Mouse (Mus musculus): ENCODE measurements at regions not wholly inside any gene's neighbourhood (a gene's known extent, or its start where the extent isn't known, plus 50 kb on each side); places are given as distances from the start of the nearest gene placed in this dataset.

DNA sequence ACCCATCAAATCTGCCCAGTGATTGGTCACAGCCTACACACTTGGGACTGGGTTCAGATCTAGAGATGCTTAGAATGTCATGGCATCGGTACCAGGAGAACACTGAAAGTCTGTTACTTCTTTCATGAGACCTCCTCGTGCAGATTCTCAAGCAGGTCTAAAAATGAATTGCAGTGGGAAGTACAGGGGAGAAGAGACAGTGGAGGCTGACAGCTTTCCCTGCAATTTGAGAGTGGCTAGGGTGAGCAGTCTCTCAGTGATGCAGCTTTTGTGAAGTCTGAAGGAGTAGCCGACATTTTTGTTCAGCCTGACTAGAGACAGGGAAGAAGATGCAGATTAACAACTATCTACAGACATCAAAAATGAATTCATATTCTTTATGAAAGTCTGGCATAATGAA is 112.5 kb downstream of the Fam198b start:
- DNase-seq (ENCODE audit: low spot score), result no peak

DNA sequence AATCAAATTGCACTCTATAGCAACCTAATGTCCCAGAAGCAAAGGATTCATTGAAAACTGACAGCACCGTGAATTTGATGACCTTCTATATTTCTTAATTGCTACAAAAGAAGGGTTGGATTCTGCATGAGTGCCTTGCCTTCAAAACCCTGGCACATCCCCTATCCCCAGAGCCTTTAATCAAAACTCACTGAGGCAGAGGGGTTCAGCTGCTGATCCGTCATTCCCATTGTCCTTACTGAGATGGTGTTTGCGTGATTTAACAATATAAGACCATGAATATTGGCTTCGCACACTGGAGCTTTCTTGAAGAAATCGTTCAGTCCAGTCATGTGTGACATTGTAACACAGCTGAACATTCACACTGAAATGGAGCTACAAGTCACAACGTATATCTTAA is 118.0 kb downstream of the Fam198b start:
- DNase-seq (ENCODE audit: low spot score), result no peak

DNA sequence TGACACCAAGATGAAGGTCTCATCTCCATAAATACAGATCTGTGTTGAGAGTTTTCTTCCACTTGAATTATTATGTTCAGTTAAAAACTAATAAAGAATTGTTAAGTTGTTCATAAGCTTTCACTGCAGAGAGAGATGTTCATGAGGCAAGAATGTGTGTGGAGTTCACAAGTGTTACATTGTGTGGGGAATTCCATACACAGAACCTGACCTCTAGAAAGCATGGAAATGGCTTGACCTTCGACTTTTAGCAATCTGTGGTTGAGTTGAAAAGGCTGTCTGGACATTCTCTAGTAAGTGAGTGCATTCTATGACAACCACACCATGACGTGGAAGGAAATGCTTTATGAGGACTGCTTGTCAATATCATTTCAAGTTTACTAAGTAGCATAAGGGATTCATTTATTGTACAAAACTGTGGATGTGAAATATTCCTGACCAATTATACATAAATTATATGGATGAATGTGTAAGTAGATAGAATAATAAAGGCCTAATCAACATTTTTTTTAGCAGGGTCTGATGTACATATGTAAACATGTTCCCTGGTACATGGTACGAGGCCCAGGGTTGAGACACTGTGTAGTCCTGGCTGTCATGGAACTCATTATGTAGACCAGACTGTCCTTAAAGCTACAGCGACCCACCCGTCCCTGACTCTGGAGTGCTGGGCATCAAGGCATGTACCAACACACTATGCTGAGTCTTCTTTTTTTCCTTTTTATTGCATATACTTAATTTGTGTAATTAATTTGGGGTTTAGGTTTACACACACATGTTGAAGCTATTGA is 119.2 kb downstream of the Fam198b start:
- DNase-seq (ENCODE audit: low spot score), result peak; percentile 19

DNA sequence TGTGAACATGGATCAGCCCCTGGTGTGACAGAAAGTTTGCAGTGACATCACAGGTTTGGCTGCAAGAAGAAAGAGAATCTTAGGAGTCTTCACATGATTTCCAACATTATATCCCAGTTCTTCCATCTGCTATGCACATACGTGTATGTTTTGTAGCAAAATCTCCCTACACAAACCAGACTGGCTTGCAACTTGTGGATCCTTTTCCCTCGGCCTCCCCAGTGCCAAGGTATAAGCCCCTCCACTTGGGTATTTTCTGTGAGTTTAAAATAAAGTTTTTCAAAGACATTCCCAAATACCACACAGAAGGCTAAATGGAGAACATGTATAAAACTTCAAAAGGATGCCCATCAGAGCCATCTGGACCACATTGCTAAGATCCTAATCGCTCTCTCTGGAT is 120.2 kb downstream of the Fam198b start:
- no peak for DNase-seq (ENCODE audit: low spot score)

DNA sequence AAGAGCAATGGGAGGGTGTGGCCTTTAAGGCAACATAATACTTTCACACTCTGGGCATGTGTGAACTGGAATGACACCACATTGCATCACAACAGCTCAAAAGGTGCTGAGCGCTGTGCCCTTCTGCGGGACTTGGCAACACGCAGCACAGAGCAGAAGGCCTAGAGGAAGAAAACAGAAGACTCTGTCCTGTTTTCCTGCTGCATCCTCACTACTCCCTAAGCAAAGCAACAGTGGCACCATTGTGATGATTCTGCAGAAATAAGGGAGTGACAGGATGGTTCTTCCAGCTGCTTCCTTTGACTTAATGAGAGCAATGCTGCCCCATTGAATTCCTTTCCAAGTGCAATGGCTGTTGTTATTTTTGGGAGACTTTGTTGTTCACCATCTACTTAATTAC is 120.6 kb downstream of the Fam198b start:
- peak; percentile 76 for DNase-seq (ENCODE audit: low spot score)

DNA sequence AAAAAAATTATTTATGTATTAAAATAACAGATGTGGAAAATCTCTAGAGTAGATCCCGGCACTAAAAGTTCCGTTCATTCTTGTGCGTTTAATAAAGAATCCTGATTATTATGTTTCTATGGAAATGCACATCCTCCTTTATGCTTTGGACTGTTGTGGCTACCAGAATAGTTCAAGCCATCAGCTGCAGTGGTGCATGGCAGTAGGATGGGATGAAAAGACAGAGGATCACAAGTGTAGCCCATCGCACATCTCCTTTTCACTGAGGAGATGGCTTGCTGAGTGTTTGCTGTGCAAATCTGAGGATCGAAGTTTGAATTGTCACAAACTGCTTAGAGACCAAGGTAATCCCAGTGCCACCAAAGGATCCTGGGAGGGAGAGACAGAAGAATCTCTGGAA is 121.0 kb downstream of the Fam198b start:
- no peak for DNase-seq (ENCODE audit: low spot score)

DNA sequence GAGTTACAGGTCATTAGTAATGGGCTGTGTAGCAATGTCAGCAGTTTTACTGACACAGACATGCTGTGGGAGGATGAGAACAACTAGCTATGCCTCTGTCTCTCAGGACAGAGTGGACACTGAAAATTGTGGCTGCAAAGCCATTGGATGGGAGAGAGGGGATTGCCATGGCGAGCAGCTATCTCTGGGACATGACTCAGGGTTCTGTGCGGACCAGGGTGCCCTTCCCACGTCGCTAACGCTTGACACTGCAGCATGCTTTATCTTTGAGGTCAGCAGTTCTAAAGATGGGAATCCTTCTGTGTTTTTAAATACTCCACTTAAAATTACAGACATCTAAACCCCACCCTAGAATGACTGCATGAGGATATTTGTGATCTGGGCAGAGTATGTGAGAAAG is 121.9 kb downstream of the Fam198b start:
- no peak for DNase-seq (ENCODE audit: low spot score)

DNA sequence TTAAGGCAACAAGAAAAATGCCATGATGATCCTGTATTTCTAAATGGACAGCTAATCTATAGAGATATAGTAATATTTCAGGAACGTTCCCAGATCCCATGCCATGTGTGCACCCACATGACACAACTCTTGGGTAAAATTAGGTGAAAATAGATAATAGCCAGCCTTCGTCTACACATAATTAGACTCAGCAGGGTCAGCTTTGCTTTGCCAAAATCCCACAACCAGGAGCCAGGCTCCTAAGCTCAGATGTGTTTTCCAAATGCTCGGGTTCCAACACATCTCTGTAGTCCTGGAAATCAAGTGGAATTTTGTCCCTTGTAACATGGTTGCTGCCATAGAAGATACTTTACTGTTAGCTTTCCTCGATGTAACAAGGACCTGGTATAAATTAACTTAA is 122.7 kb downstream of the Fam198b start:
- DNase-seq (ENCODE audit: low spot score), result no peak

DNA sequence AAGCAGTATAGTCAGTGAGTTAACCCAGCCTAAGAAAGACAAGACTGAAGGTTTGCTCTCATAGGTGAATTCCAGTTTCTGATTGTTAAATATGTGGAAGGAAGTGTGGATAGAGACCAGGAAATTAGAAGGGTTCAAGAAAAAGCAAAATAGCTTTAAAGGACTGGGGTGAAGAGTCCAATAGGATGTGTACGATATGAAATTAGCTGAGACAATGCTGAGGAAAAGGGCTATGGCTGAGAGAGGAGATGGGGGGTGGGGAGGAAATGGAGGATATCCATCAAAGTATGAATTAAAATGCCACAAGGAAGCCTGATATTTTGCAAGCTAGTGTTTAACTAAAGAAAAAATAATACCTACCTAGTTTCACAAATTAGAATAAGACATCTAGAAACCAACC is 124.9 kb downstream of the Fam198b start:
- no peak for DNase-seq (ENCODE audit: low spot score)

DNA sequence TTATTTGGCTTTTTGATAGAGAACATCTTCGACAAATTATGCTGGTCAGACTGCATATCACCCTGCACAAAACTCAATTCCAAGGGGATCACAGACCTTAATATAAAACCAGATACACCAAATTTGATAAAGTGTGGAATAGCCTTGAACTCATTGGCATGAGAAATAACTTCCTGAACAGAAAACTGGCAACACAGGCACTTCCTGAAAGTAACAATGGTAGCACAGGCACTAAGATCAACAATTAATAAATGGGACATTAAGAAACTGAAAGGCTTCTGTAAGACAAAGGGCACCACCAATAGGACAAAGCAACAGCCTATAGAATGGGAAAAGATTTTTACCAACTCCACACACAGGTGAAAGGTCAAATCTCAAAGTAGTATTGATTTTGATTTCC is 141.5 kb downstream of the Fam198b start:
- DNase-seq (ENCODE audit: low spot score), result no peak

DNA sequence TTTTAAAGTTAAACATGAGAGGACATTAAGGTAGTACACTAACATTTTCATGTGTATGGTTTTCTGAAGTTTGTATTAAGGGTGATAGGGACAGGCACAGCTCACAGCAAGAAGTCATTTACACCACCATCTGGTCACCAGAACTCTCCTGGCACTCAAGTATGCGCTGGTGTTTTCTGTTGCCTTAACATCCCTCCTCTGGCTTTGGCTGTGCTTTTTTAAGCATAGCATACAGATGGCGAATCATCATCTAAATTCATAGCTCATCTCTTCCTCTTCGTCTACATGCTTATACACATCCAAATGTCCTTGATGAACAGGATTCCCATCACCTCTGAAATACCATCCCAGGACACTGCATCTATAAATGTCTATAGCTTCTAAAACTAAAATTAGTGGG is 148.7 kb downstream of the Fam198b start:
- DNase-seq (ENCODE audit: low spot score), result no peak

DNA sequence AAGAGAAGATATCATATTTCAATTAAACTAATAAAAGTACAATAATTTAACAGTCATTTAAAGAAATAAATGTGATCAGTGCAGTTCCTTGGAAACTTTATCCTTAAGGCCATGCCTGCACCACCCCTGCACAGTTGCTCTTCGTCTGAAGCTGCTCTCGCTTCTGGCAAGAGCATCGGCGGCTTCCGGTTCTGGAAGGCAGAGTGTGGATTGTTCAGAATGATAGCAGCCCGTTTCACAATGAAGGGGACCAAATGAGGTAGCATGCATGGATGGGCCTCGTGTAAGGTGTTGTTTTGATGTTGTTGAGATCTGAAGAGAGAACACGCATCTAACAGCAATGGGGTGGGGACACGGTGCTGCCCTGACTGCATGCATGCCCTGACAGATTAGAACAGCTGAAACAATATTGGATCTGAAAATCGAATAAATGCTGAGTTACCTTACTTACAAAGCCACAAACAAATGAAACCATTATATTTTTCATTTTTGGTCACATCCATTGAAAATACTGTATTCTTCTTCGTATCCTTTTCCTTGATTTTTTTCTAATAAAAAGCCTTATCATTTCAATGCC is 154.3 kb downstream of the Fam198b start:
- DNase-seq (ENCODE audit: low spot score), result no peak

DNA sequence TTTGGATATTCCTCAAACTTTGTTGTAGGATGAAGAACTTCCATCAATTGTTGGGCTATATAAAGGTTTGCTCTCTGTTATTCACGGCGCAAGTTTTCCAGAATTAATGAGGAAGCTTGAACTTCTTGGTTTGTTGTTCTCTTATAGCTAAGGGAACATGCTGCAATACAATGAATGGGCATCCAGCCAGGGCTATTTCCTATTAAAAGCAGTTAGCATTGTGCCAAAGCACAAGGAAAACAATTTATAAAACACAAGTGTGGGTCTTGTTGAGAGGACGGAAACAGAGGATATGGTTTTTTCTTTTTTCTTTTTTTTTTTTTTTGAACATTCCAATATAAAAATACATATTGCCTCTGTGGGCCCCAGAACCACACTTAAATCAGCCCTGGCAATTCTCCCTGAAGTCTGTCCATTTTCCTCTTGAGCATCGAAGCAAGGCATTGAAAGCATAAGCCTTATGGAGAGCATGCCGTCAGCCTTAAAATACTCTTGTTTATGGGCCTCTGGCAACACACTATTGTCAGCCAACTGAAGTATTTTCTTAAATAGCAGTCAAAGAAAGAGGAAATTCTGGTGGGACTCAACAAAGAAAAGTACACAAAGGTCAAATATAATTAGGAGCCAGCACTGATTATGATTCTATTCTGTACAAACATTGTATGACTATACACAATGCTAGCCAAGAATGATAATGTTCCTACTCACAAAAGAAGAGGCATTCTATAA is 158.6 kb downstream of the Fam198b start:
- DNase-seq (ENCODE audit: low spot score), result peak; percentile 72

DNA sequence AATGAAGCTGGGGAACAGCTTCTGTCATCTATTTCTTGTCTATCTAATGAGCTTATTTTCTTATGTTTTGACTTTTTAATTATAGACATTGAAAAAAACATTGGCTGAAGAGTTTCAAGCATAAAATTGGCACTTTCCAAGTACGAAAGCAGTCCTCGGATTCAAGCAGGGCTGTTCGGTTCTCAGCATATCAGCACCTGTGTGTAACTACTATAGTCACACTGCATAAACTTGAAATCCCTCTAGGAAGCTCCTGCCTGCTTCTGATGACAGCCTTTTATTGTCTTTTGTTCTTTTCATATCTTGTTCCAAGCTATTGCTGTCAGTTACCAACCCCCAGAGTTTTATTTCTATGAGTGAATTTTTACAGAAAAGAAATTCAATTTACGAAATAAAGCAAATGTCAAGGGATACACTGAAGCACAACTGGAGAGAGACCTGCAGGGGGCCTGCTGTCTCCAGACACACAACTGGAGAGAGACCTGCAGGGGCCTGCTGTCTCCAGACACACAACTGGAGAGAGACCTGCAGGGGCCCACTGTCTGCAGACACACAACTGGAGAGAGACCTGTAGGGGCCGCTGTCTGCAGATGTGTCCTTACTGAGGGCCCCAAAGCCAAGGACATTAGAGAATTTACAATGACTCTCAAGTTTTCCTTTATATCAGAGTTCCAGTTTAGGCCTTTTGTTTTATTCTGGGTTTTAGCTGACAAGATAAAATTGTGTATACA is 165.3 kb downstream of the Fam198b start:
- no peak for DNase-seq (ENCODE audit: low spot score)

DNA sequence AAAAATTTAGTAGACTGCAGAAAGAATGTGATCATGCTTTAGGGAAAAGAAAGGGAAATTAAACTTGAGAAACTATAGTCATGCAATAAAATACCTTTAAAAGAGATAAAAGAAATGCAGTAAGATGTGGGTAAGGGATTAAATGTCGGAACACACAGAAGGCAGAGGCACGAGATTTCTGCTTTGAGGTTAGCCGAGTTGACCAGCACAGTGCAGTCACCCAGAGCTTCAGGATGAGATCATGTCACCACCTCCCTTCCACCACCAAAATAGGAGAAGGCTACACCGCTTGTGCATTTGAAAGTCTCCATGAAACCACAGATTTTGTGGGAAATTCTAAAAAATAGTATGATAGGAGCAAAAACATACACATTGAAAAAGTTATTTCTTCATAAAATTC is 166.6 kb downstream of the Fam198b start:
- no peak for DNase-seq (ENCODE audit: low spot score)

DNA sequence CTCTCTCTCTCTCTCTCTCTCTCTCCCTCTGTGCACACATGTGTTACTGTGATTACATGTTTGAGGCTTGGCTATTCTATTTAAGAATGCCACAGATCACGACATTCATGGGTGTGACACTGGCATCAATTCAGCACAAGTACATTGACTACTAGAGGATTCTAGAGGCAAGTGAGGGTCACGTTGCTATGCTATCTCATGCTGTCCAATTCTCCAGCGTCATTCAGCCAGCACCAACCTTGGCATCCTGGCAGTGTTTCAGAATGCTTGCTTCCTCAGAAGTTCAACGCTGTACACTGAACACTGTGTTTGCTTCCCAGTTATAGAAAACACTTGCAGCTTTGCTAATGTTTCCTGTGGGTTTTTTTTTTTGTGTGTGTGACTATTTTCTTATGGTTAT is 167.6 kb downstream of the Fam198b start:
- DNase-seq (ENCODE audit: low spot score), result peak; percentile 20

DNA sequence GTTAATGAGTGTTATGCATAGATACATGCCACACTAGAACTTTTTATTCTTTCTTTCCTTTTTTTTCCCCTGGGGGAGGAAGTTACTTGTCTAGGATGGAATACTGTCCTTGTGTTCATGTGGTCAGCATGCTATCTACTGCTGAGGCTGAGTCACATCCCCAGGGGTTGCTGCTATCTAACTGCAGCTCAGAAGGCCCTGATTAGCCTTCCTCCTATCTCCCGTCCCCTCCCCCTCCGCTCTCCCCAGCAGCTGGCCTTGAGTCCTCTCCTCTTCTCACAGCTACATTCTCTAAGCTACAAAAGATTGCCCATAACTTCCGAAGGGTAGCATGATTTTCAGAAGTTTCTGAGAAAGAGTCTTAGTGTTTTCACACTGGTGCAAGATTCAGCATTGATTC is 168.5 kb downstream of the Fam198b start:
- DNase-seq (ENCODE audit: low spot score), result peak; percentile 10

DNA sequence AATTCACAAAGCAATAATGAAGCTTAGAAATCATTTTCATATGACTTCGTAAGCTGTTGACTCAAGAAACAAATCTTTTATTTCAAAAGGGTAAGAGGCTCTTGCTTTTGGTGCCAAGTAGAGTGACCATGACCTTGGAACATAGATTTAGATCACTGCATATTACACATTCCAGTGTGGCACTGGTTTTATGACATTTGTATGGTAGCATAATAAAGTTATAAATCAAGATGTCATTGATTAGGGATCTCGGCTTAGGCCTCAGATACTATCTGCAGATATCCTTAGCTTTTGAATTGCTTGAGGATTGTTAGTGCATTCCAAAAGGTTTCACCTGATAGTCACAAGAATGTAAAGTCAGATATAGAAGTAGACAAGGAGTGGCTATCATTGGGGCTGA is 169.1 kb downstream of the Fam198b start:
- no peak for DNase-seq (ENCODE audit: low spot score)

DNA sequence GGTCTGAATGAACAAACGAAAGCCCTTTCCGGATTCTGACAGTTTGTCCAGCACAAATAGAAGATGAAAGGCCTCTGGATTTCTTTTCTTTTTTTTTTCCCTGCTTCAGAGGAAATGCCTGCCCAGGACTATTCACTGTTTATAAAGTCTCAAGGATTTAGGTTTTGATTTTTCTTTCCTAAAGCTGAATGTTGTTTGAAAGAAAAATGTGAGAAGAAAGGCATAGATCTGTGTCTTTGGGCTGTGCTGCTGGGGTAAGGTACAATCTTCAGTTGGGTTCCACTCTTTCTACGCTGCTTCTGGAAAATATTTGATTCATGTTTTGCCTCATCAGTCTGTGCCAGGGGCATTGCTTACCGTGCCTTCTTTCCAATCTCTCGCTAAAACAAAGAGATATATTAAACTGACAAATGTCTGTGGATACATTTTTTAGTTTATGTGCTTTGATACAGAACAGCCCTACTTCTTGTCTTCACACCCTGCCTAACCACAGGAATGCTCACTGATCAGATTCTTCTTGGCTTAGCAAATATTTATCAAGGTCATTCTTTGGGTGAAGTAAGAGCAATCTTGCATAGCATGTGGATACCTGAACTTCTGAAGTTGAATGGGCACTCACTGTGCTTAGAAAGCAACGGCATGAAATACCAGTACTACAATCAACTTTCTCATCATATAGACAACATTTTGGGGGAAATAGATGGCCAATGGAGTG is 172.5 kb downstream of the Fam198b start:
- no peak for DNase-seq (ENCODE audit: low spot score)

DNA sequence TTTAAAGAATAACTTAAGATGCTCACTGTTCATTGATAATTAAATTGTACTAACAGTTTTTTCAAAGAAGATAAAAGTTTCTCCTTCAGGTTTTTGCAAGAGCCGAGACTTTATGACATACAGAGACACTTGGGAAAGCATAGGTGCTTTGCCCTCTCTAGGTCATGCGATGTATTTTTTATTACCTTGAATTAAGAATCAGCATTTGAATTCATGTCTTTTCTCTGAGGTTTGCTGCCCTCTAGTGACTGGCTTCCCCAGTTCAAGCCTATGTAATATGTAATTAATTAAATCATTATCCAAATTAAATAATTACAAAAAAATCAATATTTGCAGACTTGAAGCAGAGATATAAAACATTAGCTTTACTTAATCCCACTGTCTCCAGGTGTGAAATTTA is 174.4 kb downstream of the Fam198b start:
- peak; percentile 81 for DNase-seq (ENCODE audit: low spot score)

DNA sequence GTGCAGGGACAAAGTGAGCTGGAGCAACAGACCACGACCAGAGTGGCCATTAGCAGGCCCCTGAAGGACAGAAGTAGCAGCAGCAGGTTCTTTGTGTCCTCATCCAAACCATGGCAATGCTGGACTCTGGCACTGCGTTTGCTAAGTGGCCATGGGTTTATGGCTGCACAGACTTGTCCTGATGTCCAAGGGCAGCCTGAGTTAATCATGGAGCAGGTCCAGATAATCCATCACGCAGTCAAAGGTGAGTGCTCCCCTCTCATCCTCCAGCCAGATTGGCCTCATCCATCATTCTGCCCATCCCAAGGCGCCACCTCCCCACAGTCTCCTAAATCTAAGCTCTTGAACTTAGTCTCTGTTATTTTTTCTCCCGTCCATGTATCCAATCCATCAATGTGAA is 186.4 kb downstream of the Fam198b start:
- DNase-seq (ENCODE audit: low spot score), result no peak

DNA sequence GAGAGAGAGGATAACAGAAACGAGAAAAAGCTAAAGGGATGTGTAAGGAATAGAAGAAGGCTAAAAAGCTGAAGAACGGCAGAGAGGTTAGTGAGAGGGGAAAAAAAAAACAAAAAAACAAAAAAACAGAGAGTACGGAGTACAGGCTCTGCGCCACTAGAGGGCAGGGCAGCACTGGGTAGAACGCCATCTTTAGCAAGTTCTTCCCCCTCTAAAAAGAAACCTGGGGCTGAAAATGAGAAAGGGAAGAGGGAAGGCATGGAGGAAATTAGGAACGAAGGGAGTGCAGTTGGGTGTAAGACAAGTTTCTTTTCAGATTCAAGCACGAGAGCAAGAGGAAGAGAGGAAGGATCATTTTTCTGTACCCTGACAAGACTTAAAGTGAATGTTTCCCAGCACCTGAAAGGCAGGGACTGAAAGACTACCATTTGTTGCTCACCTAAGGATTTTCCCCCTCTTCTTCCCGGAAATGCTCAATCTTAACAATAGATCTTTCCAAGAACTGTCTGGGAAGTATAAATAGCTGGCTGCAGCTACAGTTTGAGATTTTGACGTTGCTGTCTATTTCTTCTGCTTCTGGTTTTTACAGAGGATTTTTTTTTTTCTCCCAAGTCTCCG is 195.6 kb downstream of the Fam198b start:
- peak; percentile 77 for DNase-seq (ENCODE audit: low spot score)
